Mouse (Mus musculus) cerebellum, postnatal 36 days (tissue): ENCODE measurements around the gene St7.
"Not testable (repeated sequence)": the region's sequence is repeated elsewhere in the genome, so short reads cannot be mapped to it uniquely, and the experiment has no call there.

Experiments used
- DNase-seq, 2 experiments: peaks; one replicate each; pipeline ENCODE4 v3.0.0; 2021 to 2022; ENCODE audit warnings: mixed read lengths in 2 of 2

St7 gene

DNA sequence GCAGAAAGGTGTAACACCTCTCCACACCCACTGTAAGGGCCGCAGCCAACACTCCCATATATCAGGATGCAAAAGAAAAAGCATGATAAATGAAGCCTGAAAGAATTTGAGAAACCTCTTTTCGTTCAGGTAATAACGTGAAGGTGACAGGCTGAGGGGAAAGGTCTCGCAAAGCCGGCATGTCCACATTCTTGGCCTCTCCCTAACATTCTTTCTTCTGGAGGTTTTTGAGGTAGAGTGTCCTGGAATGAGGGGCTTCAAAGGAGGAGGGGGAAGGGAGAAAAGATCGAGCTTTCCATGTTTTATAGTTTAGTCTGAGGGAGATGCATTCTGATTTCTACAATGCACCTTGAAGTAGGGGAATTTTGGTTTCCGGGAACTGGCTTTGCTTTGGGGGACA lies at the start of gene St7:
Gene St7, plus strand, starts transcription at position 287 of the 400 bp plus-strand sequence.
- no peak for DNase-seq

DNA sequence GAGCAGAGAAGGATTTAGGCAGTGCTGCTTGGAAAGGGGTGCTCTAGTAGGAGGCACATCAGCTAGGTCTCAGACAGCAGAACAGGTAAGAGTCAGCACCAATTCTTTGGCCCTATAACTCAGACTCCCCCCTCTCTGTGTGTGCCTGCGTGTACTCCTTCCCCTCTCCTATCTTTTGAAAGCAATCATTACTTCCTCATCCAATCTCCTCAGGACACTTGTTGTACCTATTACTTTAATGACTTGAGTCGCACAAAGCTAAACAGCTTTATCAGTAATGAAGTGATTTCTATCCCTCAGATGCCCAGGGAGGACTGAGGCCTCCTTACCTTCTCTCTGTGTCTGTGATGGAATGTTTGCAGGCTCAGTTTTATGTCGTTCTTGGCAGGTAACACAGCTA lies 46.6 kb upstream of the St7 start:
- no peak for DNase-seq

DNA sequence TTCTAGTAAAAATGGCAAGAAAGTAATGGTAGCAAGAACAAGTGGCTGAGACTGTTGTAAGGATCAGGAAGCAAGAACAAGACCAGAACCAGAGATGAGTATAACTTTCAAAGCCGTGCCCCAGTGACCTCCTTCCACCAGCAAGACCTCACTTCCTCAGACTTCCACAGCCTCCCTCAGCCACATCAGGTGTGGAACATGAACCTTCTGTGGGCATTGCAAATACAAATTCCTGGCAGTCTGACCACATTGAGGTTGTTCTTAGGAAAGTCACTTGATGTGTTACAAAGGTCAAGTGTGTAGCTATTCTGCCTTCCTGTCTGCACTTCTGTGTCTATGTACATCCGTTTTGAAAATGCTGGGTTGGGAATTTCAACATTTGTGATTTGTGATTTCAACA lies 40.6 kb upstream of the St7 start:
- DNase-seq = no peak

DNA sequence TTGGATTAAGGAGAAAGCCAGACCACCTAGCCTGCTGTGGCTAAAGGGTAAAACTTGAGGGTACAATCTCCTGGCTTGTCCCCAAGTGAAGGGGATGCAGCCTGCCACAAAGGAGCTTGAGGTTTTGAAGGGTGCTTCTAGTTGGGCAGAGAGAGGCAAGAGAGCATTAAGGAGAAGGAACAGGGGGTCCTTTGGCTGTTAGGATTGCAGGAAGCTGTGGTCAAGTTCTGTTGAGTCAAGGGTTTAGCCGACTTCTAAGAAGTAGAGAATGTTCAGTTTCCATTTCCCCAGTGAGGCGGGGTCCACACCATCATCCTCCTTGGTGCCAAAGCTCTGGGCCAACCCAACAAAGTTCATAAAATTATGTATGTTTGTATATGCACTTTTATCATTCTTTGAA lies 37.7 kb upstream of the St7 start:
- DNase-seq = no peak

DNA sequence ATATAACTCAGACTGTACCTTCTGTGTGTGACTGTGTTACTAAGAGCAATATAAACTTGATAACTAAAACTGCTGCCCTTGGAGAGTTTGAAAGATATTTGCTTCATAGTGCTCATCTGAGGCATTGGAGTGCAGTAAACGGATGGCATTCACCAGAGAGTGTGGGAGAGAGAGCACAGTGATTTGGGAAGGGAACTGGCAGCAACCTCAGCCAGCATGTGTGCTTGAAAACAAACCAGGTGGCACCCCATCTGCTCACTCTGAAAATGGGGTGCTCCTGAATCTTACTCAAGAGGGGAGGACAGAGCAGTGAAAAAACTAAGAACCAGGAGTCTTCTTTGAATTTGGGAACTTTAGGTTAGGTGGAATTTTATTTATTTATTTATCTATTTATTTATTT lies 35.4 kb upstream of the St7 start:
- DNase-seq = peak; percentile 83 to 84

DNA sequence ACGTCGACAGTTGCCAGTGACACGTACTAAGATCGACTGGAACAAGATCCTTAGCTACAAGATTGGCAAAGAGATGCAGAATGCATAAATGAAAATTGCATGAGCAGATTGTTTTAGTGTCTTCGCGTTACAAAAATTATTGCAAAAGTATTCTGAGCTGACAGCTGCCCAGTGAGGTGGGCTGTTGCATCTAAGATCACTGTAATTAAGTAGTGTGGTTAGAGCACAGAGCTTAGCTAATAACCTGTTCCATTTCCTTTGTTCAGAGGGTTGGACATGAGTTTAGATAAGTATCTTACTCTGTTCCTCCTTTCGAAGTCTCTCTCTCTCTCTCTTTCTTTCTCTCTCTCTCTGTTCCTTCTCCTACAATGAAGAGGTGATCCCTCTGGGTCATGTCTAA lies 27.4 kb upstream of the St7 start:
- no peak for DNase-seq

DNA sequence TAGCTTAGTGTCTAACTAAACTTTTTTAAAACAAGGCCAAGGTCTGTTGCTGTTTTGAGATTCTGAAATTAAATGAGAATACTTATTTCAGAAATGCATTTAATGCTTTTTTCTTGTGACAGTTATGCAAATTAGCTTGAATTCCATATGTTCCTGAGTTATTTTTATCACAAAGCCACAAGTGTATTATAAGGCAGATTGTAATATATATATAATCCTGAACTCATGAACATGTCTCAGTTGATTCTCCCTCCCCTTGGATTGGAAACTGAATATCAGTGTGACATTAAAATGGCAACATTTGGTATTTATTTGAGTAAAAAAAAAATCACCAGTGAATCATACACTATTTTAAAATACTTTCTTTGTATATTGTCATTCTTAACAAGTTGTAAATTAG lies 26.7 kb upstream of the St7 start:
- DNase-seq = no peak

DNA sequence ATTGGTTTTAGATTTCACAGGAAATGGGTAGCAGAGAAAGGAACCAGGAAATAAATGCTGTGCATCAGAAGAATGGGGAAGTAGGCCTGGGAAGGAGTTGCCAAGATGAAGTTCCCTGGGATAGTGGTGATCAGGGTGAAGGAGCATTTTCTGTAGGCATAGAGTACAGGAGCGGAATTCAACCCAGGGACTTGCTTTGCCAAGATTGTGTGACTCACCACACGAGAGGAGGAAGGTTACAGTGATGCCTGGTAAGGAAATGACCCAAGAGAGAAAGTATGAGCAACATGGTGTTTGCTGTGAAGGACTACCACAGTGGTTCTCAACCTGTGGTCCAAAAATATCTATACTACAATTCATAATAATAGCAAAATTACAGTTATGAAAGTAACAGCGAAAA lies 24.9 kb upstream of the St7 start:
- no peak for DNase-seq

DNA sequence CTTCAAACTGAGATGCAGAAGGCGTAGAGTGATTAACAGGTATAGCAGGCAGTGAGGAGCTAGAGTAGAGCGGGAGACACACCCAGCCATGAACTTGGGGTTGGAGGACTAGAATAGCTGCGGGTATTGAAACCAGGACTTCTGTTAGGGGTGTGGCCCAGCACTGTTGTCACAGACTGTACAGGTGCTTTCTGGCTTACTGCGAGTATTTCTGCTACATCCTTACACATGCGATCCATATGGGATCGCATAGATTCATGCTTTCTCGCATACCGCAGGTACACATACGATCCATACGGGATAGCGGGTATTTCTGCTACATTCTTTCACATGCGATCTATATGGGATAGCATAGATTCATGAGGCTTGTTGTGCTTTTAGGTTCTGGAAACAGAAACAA lies 24.4 kb upstream of the St7 start:
- DNase-seq = no peak

DNA sequence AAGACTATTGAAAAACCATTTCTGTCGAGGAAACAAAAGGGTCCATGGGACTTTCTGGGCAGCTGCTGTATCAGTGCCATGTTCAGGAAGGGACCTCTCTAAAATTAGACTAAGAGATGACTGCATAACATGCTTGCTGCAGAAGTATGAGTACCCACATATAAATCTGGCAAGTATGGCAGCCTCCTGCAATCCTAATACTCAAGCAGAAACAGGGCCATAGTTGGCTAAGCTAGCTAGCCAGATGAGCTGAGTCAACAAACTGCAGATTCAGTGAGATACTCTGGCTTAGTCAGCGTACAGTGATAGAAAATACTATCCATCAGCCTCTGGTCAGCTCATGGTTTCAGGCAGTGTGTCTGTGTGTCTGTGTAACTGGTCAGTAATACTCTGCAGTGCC lies 22.9 kb upstream of the St7 start:
- no peak for DNase-seq

DNA sequence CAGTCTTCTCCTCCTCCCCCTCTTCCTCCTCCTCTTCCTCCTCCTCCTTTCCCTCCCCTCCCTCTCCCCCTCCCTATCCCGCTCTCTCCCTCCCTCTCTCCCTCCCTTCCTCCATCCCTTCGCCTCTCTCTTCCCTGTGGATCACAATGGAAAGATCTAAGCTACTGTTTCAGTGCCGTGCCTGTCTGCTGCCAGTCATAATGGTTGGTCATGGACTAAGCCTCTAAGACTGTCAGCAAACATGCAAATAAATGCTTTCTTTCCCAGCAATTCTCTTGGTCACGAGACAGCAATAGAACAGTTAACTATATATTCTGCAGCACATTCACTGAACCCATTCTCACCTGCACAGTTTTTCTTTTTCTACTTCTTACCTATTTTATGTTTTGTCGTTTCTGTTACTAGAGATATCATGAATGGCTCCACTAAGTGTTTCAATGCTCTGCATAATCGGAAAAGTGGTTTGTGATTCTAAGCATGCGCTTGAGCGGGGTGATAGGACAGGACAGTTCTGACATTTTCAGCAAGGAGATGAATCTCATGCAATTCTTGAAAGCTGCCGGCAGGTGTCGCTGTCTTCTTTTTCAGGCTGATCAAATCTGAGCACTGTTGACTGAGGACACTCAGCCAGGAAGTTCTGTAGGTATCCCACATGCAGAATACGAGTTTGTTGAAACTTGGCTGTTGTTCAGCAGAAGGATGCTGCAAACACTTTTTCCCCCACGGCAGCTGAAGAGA lies 17.5 kb upstream of the St7 start:
- DNase-seq = peak; percentile 64 to 71

DNA sequence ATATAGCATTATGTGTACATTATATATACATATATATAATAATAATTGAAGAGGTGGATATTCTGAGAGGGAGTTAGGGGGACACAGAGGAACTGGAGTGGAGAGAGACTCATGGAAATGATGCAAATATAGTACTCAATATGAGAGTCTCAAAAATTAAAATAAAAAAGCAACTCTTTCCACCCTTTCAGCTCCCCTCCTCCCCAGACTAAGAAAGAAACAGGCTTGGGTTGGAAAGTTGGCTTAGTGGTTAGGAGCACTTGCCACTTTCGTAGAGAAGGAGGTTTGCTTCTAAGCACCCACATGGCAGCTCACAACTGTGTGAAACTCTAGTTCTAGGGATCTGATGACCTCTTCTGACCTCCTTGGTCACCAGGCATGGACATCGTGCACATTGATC lies 15.7 kb upstream of the St7 start:
- DNase-seq = no peak

DNA sequence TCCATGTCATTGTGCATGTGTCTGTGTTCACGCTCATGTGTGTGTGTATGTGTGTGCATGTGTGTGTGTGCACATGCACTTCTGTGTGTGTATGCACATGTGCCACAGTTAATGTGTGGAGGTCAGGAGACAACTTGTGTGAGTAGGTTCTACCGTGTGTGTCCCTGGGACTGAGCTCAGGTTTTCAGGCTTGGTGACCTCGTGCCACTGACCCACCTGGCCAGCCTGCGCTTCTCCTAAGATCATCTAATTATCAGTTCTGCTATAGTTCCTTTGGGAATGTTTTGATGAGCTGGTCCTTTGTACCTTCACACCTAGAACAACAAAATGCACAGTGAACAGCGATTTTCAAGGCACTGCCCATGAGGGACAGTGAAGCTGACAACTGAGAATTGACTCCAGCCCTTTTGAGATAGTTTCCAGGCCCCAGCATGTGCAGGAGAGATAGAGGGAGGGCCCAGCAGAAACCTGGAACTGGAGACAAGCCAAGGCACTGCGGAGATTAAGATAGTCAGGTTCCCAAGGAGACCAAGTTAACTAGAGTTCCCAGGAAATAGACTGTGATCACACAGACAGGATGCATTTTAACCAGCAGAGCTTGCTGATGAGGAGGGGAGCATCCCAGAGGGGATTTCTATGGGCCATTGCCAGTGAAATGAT lies 12.3 kb upstream of the St7 start:
- DNase-seq = no peak

DNA sequence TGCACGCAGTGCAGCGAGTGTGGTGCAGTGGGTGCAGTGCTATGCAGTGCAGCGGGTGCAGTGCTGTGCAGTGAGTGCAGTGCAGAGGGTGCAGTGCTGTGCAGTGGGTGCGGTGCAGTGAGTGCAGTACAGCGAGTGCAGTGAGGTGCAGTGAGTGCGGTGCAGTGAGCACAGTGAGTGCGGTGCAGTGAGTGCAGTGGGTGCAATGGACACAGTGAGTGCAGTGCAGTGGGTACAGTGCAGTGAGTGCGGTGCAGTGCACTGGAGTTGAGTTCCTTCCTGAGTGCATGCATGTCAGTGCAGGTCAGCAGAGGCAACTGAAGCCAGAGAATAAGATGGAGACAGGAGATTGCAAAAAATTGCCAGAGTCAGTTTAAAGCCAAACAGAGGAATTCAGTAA lies 10.9 kb upstream of the St7 start:
- DNase-seq = no peak

DNA sequence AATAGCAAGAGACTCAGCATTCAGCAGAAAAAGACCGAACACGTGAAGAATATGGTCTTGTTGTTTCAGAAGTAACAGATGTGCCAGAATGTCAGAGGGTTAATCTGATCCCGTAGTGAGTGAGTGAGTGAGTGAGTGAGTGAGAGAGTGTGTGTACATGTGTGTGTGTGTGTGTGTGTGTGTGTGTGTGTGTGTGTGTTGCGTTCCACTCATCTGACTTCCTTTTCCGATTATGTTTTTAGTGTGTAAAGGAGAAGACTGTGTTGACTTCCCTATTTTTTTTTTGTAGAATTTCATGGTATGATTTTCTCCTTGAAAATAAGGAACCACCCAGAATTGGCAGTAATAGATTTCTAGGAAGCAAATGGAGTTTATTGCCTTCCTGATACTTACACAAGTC lies 4.1 kb upstream of the St7 start:
- DNase-seq = no peak

DNA sequence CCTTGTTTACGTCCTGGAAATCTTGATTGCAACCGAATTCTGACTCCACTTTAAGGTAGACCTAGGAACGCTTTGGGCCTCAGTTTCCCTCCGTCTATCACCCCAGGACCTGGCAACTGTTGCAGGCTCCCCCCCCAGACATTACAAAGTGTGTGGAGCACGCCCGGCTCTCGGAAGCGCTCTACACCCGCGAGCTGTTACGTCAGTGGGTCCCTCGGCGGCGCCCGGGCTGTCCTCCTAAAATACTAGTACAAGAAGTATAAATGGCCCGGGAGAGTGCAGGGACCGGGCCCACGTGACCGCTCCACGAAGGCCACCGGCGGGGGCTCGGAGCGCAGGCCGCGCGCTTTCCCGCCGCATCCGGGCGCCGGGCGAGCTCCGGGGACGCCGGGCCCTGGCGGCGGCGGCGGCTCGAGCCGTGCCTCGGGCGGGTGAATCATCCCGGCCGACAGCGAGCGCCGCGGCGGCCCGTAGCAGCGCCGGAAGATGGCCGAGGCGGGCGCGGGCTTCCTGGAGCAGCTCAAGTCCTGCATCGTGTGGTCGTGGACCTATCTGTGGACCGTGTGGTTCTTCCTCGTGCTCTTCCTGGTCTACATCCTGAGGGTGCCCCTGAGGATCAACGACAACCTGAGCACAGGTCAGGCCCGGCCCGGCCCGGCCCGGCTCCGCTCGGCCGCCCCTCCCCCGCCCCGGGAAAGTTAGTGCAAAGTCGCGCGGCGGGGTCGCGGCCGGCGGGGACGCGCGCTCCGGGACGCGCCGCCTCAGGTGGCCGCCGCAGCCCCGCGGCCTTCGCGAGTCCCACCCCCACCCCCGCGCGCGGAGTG lies 1.2 kb downstream of the St7 start:
- peak; percentile 64 for DNase-seq

DNA sequence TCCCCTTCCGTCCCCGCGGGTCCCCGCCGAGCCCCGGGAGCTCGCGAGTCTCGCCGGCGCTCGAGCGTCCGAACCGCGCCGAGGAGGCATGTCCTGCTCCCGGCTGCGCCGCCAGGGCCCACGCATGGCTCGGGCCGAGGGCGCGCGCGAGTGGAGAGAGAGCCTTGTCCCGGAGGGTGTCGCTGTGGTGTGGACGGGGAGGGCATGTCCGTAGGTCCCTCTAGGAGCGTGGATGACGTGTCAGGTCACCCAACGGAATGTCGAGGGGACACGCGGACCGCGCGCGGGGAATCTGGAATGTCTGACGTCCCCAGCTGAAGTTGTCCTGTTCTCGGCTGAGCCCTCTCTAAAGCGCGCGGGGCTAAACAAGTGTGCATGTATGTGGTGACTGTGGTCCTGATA lies 1.8 kb downstream of the St7 start:
- peak; percentile 71 to 78 for DNase-seq

DNA sequence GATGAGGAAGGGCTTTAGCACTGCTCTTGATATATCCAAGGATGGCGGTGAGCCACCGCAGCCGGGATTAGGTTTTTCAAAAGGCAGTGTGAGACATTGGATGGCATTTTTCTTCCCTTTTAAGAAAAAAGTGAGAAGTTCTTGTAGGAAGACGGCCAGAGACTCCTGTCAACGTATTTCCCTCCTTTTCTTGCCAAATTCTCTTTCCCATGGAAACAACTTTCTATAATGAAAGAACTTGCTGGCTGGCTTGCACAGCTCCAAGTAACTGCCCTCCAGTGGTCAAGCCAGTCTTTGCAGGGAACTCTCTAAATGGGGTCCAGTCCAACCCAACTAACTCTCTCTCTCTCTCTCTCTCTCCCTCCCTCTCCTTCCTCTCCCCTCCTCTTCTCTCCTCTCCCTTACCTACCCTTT lies 3.6 kb downstream of the St7 start:
- DNase-seq = peak; percentile 42 to 43

DNA sequence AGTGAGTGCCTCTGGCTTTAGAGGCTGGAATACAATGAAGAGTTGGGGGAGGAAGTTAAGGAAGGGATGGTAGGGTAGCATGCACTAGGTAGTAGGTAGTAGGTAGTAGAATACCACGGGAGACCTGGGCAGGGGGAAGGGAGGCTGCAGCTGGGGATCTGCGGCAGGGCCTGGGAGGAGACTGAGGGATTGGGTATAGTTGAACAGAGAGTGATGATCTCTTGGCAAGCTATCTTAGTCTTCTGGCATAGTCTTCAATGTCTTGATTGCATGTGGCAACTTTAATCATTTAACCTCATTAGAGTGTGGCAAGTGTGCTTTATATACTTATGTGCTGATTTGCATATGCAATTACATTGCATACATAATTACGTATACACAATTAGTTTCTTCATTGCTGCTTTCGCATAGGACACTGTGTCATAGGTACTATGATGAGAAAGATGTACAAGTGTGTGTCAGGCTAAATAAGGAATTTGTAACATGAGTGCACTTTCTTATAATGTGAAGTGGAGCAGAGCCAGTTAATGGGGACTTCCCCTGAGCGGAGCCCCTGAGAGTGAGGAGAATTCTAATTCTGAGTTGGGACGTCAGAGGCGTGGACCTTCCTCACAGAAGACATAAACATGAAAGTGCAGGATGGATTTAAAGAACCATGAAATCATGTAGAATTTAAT lies 8.3 kb downstream of the St7 start:
- DNase-seq = no peak

DNA sequence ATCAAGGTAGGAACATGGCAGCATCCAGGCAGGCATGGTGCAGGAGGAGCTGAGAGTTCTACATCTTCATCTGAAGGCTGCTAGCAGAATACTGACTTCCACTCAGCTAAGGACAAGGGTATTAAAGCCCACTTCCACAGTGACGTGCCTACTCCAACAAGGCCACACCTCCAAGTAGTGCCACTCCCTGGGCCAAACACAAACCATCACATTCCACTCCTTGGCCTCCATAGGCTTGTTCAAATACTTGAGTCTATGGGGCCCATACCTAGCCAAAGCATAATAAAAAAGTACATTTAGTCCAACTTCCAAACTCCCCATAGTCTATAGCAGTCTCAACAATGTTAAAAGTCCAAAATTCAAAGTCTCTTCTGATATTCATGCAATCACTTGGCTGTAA lies 11.3 kb downstream of the St7 start:
- not testable (repeated sequence) for DNase-seq

DNA sequence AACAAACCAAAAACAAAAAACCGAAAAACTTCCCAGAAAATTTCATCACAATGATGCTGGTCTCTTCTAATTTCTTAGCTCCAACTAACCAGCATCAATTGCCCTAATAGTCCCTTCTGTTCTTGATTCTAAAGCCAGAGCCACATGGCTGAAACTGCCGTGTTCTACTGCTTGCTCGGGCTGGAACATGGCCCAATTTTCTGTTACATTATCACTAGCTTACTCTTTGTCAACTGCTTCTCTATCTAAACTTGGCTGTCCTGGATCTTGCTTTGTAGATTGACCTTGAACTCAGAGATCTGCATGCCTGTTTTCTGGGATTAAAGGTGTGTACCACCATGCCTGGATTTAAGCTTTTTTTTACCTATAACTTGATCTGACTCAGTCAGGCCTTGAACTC lies 13.2 kb downstream of the St7 start:
- no peak for DNase-seq

DNA sequence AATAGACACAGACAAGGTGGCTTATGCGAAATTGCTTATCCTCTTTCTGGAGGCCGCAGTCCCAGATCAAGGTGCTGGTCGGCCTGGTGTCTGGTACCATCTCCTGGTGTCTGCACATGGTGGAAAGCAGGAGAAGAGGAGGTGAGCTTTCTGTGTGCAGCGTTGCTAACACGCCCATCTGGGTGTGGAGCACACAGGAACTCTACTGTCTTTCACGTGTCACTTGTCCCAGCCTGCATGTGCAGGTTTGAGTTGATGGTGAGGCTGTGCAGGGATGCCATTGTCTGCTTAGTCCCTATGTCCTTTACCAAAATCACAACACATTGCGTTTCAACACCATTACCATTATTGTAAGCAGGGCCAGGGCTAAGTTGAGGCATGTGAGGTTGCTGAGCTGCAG lies 26.2 kb downstream of the St7 start:
- no peak for DNase-seq

DNA sequence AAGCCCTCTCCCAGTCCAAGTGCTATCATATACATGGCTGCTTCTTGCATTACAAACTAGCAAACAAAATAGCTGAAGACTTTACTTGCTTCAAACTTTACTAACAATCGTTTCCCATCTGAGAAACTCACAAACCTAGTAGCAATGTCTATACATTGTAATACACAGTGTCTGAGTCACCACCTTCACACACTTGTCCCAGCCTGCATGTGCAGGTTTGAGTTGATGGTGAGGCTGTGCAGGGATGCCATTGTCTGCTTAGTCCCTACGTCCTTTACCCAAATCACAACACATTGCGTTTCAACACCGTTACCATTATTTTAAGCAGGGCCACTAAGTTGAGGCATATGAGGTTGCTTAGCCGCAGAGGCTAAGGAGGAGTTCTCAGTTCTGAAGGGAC lies 26.7 kb downstream of the St7 start:
- DNase-seq = no peak
